25 mouse cellular contexts compared by ENCODE assay signal in the genomic region with DNA sequence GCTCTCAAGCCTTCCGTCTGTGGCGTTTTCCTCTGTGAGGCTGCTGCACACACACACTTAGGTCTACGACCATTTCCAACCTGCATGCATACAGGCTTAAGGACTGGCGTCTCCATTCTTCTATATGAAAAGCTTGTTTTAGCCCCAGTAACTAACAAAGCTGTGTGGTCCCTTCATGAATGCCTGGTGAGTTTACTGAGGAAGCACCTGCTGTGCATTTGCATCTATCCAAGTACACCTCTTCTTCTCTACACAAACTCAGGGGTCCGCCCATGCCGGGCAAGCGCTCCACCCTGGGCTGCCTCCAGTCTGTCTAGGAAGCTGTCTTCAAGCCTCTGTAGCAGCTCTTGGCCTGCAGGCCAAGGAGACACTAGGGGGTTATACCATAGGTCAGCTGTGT. TPM values are rescaled to one million over a fixed set of nuclear protein-coding genes. Genes with fewer than 3 reads are reported as not detected.
"Had no signal": no experiment of that assay in that cellular context is flagged by ENCODE, and none has a peak within 500 bp of the region (broad histone marks: within the 10 kb centered on the region; RNA-seq: fewer than 3 reads in every experiment).

No protein-coding gene starts in this region.

- ATAC-seq: midbrain, embryonic 15.5 days had no signal

- H3K4me3 ChIP-seq: kidney, embryonic 15.5 days; left cerebral cortex, adult 2 months; liver, embryonic 13.5 days; megakaryocyte, embryonic 14.5 days; midbrain, embryonic 15.5 days; neural tube, embryonic 12.5 days; neural tube, embryonic 15.5 days; stomach, embryonic 15.5 days had no signal

- H3K27me3 ChIP-seq: midbrain, embryonic 15.5 days had no signal

- DNase-seq: kidney, adult 11 months; kidney, adult 8-10 months; kidney, postnatal 10 days; kidney, postnatal 36 days; layer of hippocampus, postnatal 36 days; liver, embryonic 13.5 days; lung, adult 2 months; right cerebral cortex, adult 18-20 months; right cerebral cortex, postnatal 25 days; spleen, adult 18-20 months; thymus, adult 18-20 months; thymus, postnatal 14 days had no signal

- H3K4me1 ChIP-seq: liver, embryonic 13.5 days; megakaryocyte, embryonic 14.5 days had no signal

- H3K4me2 ChIP-seq: kidney, embryonic 15.5 days; liver, embryonic 13.5 days; midbrain, embryonic 11.5 days; midbrain, embryonic 15.5 days; neural tube, embryonic 12.5 days; neural tube, embryonic 15.5 days; stomach, embryonic 15.5 days had no signal

- H3K27ac ChIP-seq: kidney, embryonic 15.5 days; left cerebral cortex, adult 2 months; liver, embryonic 13.5 days; neural tube, embryonic 12.5 days; neural tube, embryonic 15.5 days; stomach, embryonic 15.5 days had no signal

- H3K9me3 ChIP-seq: kidney, embryonic 15.5 days; liver, embryonic 13.5 days; megakaryocyte, embryonic 14.5 days; midbrain, embryonic 15.5 days; neural tube, embryonic 12.5 days; neural tube, embryonic 15.5 days; stomach, embryonic 15.5 days had no signal

- H3K9ac ChIP-seq: kidney, embryonic 15.5 days; liver, embryonic 13.5 days; midbrain, embryonic 15.5 days; neural tube, embryonic 12.5 days; neural tube, embryonic 15.5 days; stomach, embryonic 15.5 days had no signal

- H3K36me3 ChIP-seq: kidney, embryonic 15.5 days; liver, embryonic 13.5 days; midbrain, embryonic 15.5 days; neural tube, embryonic 12.5 days; neural tube, embryonic 15.5 days; stomach, embryonic 15.5 days had no signal

RNA-seq across cellular contexts. Expression of gene Gm11733, which starts 17.3 kb away (rescaled TPM):
- polyA plus RNA-seq: kidney, embryonic 15.5 days; limb, embryonic 11.5 days; limb, embryonic 14.5 days; liver, adult 2 months; liver, embryonic 13.5 days; liver, embryonic 16.5 days; lung, adult 2 months; lung, embryonic 16.5 days; midbrain, embryonic 11.5 days; midbrain, embryonic 15.5 days; neural tube, embryonic 12.5 days; stomach, embryonic 15.5 days had no signal
